In the genomic region with DNA sequence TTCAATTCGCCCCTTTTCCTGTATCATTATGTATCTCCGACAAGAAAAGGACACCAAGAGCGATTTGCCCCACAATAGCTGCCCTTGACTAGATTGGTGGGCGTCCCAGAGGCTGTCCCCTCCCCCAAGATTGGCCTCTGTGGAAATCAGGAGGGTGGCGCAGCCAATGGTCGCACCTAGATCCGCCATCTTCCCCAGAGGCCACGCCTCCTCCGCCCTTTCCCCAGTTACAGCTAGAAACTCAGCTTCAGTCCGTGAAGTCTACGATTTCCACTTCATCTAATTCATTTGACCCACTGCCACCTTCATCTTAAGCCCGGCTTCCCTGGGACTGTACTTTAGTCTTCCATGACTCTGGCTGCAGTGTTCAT, we compare ENCODE assay signal across 8 mouse cellular contexts. TPM values are rescaled to one million over a fixed set of nuclear protein-coding genes. Genes with fewer than 3 reads are reported as not detected.
DNase-seq lines count a peak whose midpoint lies in the region; ATAC-seq and TF ChIP-seq lines count a peak whose summit lies in the region.

No protein-coding gene starts in this region.

- peaks cover 38% of the 10 kb centered on the region for H3K4me1 ChIP-seq in G1E (ENCODE audit: insufficient read depth, low read depth, low read length)
- H3K4me1 ChIP-seq in forebrain, embryonic 10.5 days, result peaks cover 30% of the 10 kb centered on the region
- peaks cover 9% of the 10 kb centered on the region; the same call in 1 of the 2 replicates for H3K4me1 ChIP-seq in kidney, adult 2 months (ENCODE audit: control insufficient read depth, insufficient read depth, low read length)

- H3K27ac ChIP-seq in forebrain, embryonic 10.5 days, result peak overlapping the region; percentile 77
- no peak overlapping the region for H3K27ac ChIP-seq in kidney, adult 2 months (ENCODE audit: insufficient read depth, low read depth, low read length)

- 4% methylated on average over 12 of the region's 12 CpGs for WGBS in forebrain, embryonic 10.5 days
- WGBS in kidney, adult 2 months, result 5% methylated on average over 12 of the region's 12 CpGs

- peak overlapping the region; percentile 65; the same call in 1 of the 2 replicates for H3K4me3 ChIP-seq in G1E (ENCODE audit: low read depth, low read length)
- H3K4me3 ChIP-seq in forebrain, embryonic 10.5 days, result peak overlapping the region; percentile 46
- peak overlapping the region; percentile 15 for H3K4me3 ChIP-seq in kidney, adult 2 months (ENCODE audit: insufficient read depth, low read depth, low read length)

- H3K27me3 ChIP-seq in G1E (ENCODE audit: insufficient read depth, low read length), result peaks cover 6% of the 10 kb centered on the region
- no peaks in the 10 kb centered on the region for H3K27me3 ChIP-seq in forebrain, embryonic 10.5 days (ENCODE audit: poor library complexity, severe bottlenecking)
- H3K27me3 ChIP-seq in kidney, adult 2 months (replicated peaks; ENCODE audit: control insufficient read depth, insufficient read depth, low read length), result no peaks in the 10 kb centered on the region
- no peaks in the 10 kb centered on the region; the same call in 1 of the 2 replicates for H3K27me3 ChIP-seq in splenic B cell, adult 2 months (ENCODE audit: control insufficient read depth, insufficient read depth, low read length, poor library complexity, severe bottlenecking)

- no peaks in the 10 kb centered on the region for H3K9me3 ChIP-seq in G1E (replicated peaks)
- no peaks in the 10 kb centered on the region for H3K9me3 ChIP-seq in forebrain, embryonic 10.5 days

- no peak for TF ChIP-seq POLR2A in kidney, adult 2 months (IDR thresholded peaks at IDR 0.05; ENCODE audit: low read depth, low read length)

- DNase-seq in heart, adult 11 months, result peak; percentile 93
- no peak for DNase-seq in heart, adult 9 months (ENCODE audit: low spot score in 2 of 2)
- DNase-seq in G1E (ENCODE audit: low spot score), result peak; percentile 40
- peak; percentile 65 for DNase-seq in forebrain, embryonic 10.5 days (ENCODE audit: extremely low spot score, low spot score)
- peak; percentile 37 for DNase-seq in kidney, adult 2 months
- DNase-seq in lung, postnatal 14 days, result peak; percentile 31
- peak; percentile 41 for DNase-seq in splenic B cell, adult 2 months (ENCODE audit: low read depth, low spot score)
- DNase-seq in cerebellum, adult 9-10 months, result no peak

- no peaks in the 10 kb centered on the region for H3K36me3 ChIP-seq in G1E (replicated peaks)
- H3K36me3 ChIP-seq in forebrain, embryonic 10.5 days (replicated peaks), result no peaks in the 10 kb centered on the region
- H3K36me3 ChIP-seq in kidney, adult 2 months (ENCODE audit: control insufficient read depth, insufficient read depth, low read length), result no peaks in the 10 kb centered on the region
- no peaks in the 10 kb centered on the region for H3K36me3 ChIP-seq in splenic B cell, adult 2 months (ENCODE audit: control insufficient read depth, insufficient read depth, low read length, poor library complexity, severe bottlenecking)

- no peak for TF ChIP-seq CTCF in G1E (IDR thresholded peaks at IDR 0.05; ENCODE audit: low read depth, low read length)
- no peak for TF ChIP-seq CTCF in kidney, adult 2 months (conservative IDR thresholded peaks at IDR 0.05; ENCODE audit: insufficient read depth, insufficient read length, low read depth, low read length)

- ATAC-seq in G1E (ENCODE audit: extremely low read depth, insufficient number of reproducible peaks, low FRiP score, poor library complexity, severe bottlenecking), result no peak

RNA-seq across cellular contexts. Expression of a gene that starts 14.0 kb away (rescaled TPM):
- total RNA-seq in G1E (2014; fragmentation: Nextera tagmentation) (117 and 127 TPM in 2 replicates), G1E (2017) (184 and 207 TPM in 2 replicates)
- polyA plus RNA-seq in G1E (2012), result 40.7 and 55.1 TPM in 2 replicates
- polyA plus RNA-seq in forebrain, embryonic 10.5 days (2016; fragmentation: Nextera tagmentation; extraction: Ambion mirVana), result 214 and 224 TPM in 2 replicates
- polyA plus RNA-seq in kidney, adult 2 months (2012; rRNA removed), result 259 and 341 TPM in 2 replicates

RNA-seq across cellular contexts. Expression of a gene that starts 49.6 kb away (rescaled TPM):
- total RNA-seq in G1E (2014; fragmentation: Nextera tagmentation), result 81.2 and 82.7 TPM in 2 replicates
- 53.0 and 53.8 TPM in 2 replicates for total RNA-seq in G1E (2017)
- polyA plus RNA-seq in G1E (2012), result 136 TPM in 2 replicates
- polyA plus RNA-seq in forebrain, embryonic 10.5 days (2016; fragmentation: Nextera tagmentation; extraction: Ambion mirVana), result 161 and 165 TPM in 2 replicates
- 219 and 245 TPM in 2 replicates for polyA plus RNA-seq in kidney, adult 2 months (2012; rRNA removed)

Comparison
In these comparisons a context has a peak if more than half of its experiments do, and no peak if none do; other contexts are left out.
1. DNase-seq: peak in heart, adult 11 months (single experiment), G1E (single experiment), forebrain, embryonic 10.5 days (single experiment), kidney, adult 2 months (single experiment), lung, postnatal 14 days (single experiment) and splenic B cell, adult 2 months (single experiment); none in heart, adult 9 months (0 of 2) and cerebellum, adult 9-10 months (single experiment).
2. H3K4me3 ChIP-seq: peak in every context shown above with its lines; median percentile 65 in G1E; 46 in forebrain, embryonic 10.5 days; 15 in kidney, adult 2 months.